In genomic region chr2:26034344-26035050, GRCm38 (mm10) we compare ENCODE assay signal across 21 mouse cellular contexts. TPM values are rescaled to one million over a fixed set of nuclear protein-coding genes. Genes with fewer than 3 reads are reported as not detected.
DNase-seq lines count a peak whose midpoint lies in the region; ATAC-seq and TF ChIP-seq lines count a peak whose summit lies in the region.
"Had no signal": no experiment of that assay in that cellular context is flagged by ENCODE, and none has a peak within 500 bp of the region (broad histone marks: within the 10 kb centered on the region; RNA-seq: fewer than 3 reads in every experiment).

No protein-coding gene starts in this region.

- 0 out of 2 replicates have a peak, but pooled peaks cover 1% of the 10 kb centered on the region for H3K27me3 ChIP-seq in hindbrain, embryonic 13.5 days
- peaks cover 2% of the 10 kb centered on the region; the same call in 1 of the 2 replicates for H3K27me3 ChIP-seq in hindbrain, embryonic 12.5 days
- H3K27me3 ChIP-seq in liver, embryonic 13.5 days, result peaks cover 5% of the 10 kb centered on the region; the same call in 1 of the 2 replicates
- H3K27me3 ChIP-seq in liver, postnatal 0 days (ENCODE audit: insufficient read depth, low read length), result no peaks in the 10 kb centered on the region
- no peaks in the 10 kb centered on the region for H3K27me3 ChIP-seq in limb, embryonic 14.5 days (ENCODE audit: control insufficient read depth, insufficient read depth, low read length)

- no peaks in the 10 kb centered on the region for H3K36me3 ChIP-seq in hindbrain, embryonic 13.5 days
- H3K36me3 ChIP-seq in hindbrain, embryonic 12.5 days, result no peaks in the 10 kb centered on the region
- H3K36me3 ChIP-seq in liver, embryonic 13.5 days, result no peaks in the 10 kb centered on the region
- no peaks in the 10 kb centered on the region for H3K36me3 ChIP-seq in liver, postnatal 0 days (replicated peaks; ENCODE audit: insufficient read depth, low read length)
- no peaks in the 10 kb centered on the region for H3K36me3 ChIP-seq in limb, embryonic 14.5 days (ENCODE audit: control insufficient read depth, insufficient read depth, low read length)
- H3K36me3 ChIP-seq: embryonic facial prominence, embryonic 10.5 days; G1E; heart, embryonic 12.5 days; hindbrain, embryonic 10.5 days had no signal

- TF ChIP-seq EP300 in liver, postnatal 0 days (IDR thresholded peaks at IDR 0.05; ENCODE audit: low read depth), result no peak

- no peak for TF ChIP-seq POLR2A in limb, embryonic 14.5 days (IDR thresholded peaks at IDR 0.05; ENCODE audit: borderline replicate concordance, extremely low read depth, insufficient read depth, insufficient read length)

- H3K27ac ChIP-seq in hindbrain, embryonic 13.5 days, result peak overlapping the region; percentile 6; the same call in 1 of the 2 replicates
- H3K27ac ChIP-seq in hindbrain, embryonic 12.5 days, result no peak overlapping the region
- H3K27ac ChIP-seq in liver, embryonic 13.5 days, result peak overlapping the region; percentile 87; the same call in 1 of the 2 replicates
- H3K27ac ChIP-seq in liver, postnatal 0 days (ENCODE audit: low read depth), result no peak overlapping the region
- H3K27ac ChIP-seq in limb, embryonic 14.5 days (replicated peaks; ENCODE audit: low read depth, low read length), result peak overlapping the region; percentile 33; the same call in 1 of the 2 replicates
- H3K27ac ChIP-seq: embryonic facial prominence, embryonic 10.5 days; forebrain, embryonic 13.5 days; heart, adult 2 months; hindbrain, embryonic 10.5 days had no signal

- 78% methylated on average over 15 of the region's 15 CpGs for WGBS in hindbrain, embryonic 13.5 days
- 82% methylated on average over 15 of the region's 15 CpGs for WGBS in hindbrain, embryonic 12.5 days
- 85% methylated on average over 15 of the region's 15 CpGs for WGBS in liver, embryonic 13.5 days (ENCODE audit: insufficient replicate concordance)
- 71% methylated on average over 15 of the region's 15 CpGs for WGBS in liver, postnatal 0 days (ENCODE audit: insufficient replicate concordance)
- WGBS in limb, embryonic 14.5 days, result 44% methylated on average over 15 of the region's 15 CpGs

- no peaks in the 10 kb centered on the region for H3K9me3 ChIP-seq in hindbrain, embryonic 13.5 days
- no peaks in the 10 kb centered on the region for H3K9me3 ChIP-seq in hindbrain, embryonic 12.5 days (replicated peaks)
- H3K9me3 ChIP-seq in liver, embryonic 13.5 days (replicated peaks), result no peaks in the 10 kb centered on the region
- H3K9me3 ChIP-seq in liver, postnatal 0 days (ENCODE audit: low read length), result no peaks in the 10 kb centered on the region
- no peaks in the 10 kb centered on the region for H3K9me3 ChIP-seq in limb, embryonic 14.5 days (ENCODE audit: control insufficient read depth, low read length)
- H3K9me3 ChIP-seq: embryonic facial prominence, embryonic 10.5 days; forebrain, embryonic 13.5 days; G1E; heart, embryonic 12.5 days; hindbrain, embryonic 10.5 days had no signal

- peak; percentile 27 for DNase-seq in kidney, postnatal 14 days
- DNase-seq in kidney, adult 18-20 months, result no peak
- DNase-seq in liver, embryonic 13.5 days, result no peak
- no peak for DNase-seq in liver, postnatal 0 days
- DNase-seq in limb, embryonic 14.5 days (ENCODE audit: low spot score), result no peak
- DNase-seq in adrenal gland, postnatal 4 days (ENCODE audit: low spot score in 2 of 2), result no peak
- DNase-seq: adrenal gland, postnatal 25 days; B cell, adult 2 months; cerebellum, adult 2 months; cerebellum, postnatal 10 days; forebrain, postnatal 0 days; gastrocnemius, postnatal 14 days; heart, adult 2 months had no signal

- no peak overlapping the region for H3K4me2 ChIP-seq in hindbrain, embryonic 13.5 days
- no peak overlapping the region for H3K4me2 ChIP-seq in hindbrain, embryonic 12.5 days (replicated peaks)
- H3K4me2 ChIP-seq in liver, embryonic 13.5 days, result no peak overlapping the region
- H3K4me2 ChIP-seq in liver, postnatal 0 days (ENCODE audit: low read depth, low read length), result no peak overlapping the region
- H3K4me2 ChIP-seq in limb, embryonic 14.5 days (replicated peaks; ENCODE audit: low read depth, low read length, severe bottlenecking), result peak overlapping the region; percentile 19; the same call in 1 of the 2 replicates
- H3K4me2 ChIP-seq: forebrain, embryonic 13.5 days; heart, embryonic 12.5 days had no signal

- no peak for TF ChIP-seq CTCF in liver, postnatal 0 days (IDR thresholded peaks at IDR 0.05; ENCODE audit: low read depth)

- peaks cover 17% of the 10 kb centered on the region for H3K4me1 ChIP-seq in hindbrain, embryonic 13.5 days (replicated peaks)
- 0 out of 2 replicates have a peak, but pooled peaks cover 2% of the 10 kb centered on the region for H3K4me1 ChIP-seq in hindbrain, embryonic 12.5 days
- H3K4me1 ChIP-seq in liver, embryonic 13.5 days (replicated peaks), result peaks cover 62% of the 10 kb centered on the region
- peaks cover 6% of the 10 kb centered on the region for H3K4me1 ChIP-seq in liver, postnatal 0 days (ENCODE audit: insufficient read depth)
- H3K4me1 ChIP-seq in limb, embryonic 14.5 days (ENCODE audit: control insufficient read depth, insufficient read depth, low read length), result peaks cover 9% of the 10 kb centered on the region
- H3K4me1 ChIP-seq: embryonic facial prominence, embryonic 10.5 days; forebrain, embryonic 13.5 days had no signal

- H3K4me3 ChIP-seq in hindbrain, embryonic 13.5 days, result no peak overlapping the region
- no peak overlapping the region for H3K4me3 ChIP-seq in hindbrain, embryonic 12.5 days
- H3K4me3 ChIP-seq in liver, embryonic 13.5 days (replicated peaks), result no peak overlapping the region
- no peak overlapping the region for H3K4me3 ChIP-seq in liver, postnatal 0 days (ENCODE audit: low read depth, low read length)
- H3K4me3 ChIP-seq in limb, embryonic 14.5 days (replicated peaks; ENCODE audit: low read length), result no peak overlapping the region
- H3K4me3 ChIP-seq: embryonic facial prominence, embryonic 10.5 days; forebrain, embryonic 13.5 days; heart, adult 2 months; heart, embryonic 12.5 days; hindbrain, embryonic 10.5 days had no signal

- no peak for ATAC-seq in hindbrain, embryonic 13.5 days (ENCODE audit: low FRiP score)
- no peak for ATAC-seq in hindbrain, embryonic 12.5 days (ENCODE audit: low FRiP score)
- ATAC-seq in liver, embryonic 13.5 days (ENCODE audit: low read depth), result no peak
- ATAC-seq in liver, postnatal 0 days, result no peak
- no peak for ATAC-seq in limb, embryonic 14.5 days (ENCODE audit: low FRiP score, low read depth)
- ATAC-seq: CD4-positive, CD25-positive, alpha-beta regulatory T cell, adult 4 months; forebrain, embryonic 13.5 days; forebrain, postnatal 0 days had no signal

- H3K9ac ChIP-seq in hindbrain, embryonic 13.5 days, result no peak overlapping the region
- H3K9ac ChIP-seq in hindbrain, embryonic 12.5 days, result no peak overlapping the region
- no peak overlapping the region for H3K9ac ChIP-seq in liver, embryonic 13.5 days
- no peak overlapping the region for H3K9ac ChIP-seq in liver, postnatal 0 days (replicated peaks)
- 0 out of 2 replicates have a peak overlapping the region, but pooled peaks have one; percentile 31 for H3K9ac ChIP-seq in limb, embryonic 14.5 days (ENCODE audit: low read depth, low read length, severe bottlenecking)
- H3K9ac ChIP-seq: forebrain, embryonic 13.5 days; forebrain, postnatal 0 days; heart, embryonic 12.5 days had no signal

RNA-seq across cellular contexts. Expression of gene Ubac1, which starts 12.9 kb away (rescaled TPM):
- 111 and 114 TPM in 2 replicates for polyA plus RNA-seq in hindbrain, embryonic 13.5 days (2015; fragmentation: Nextera tagmentation; extraction: Ambion mirVana)
- 98.4 and 102 TPM in 2 replicates for polyA plus RNA-seq in hindbrain, embryonic 12.5 days (2016; fragmentation: Nextera tagmentation; extraction: Ambion mirVana)
- 488 and 502 TPM in 2 replicates for polyA plus RNA-seq in liver, embryonic 13.5 days (2015; fragmentation: Nextera tagmentation; extraction: Ambion mirVana)
- polyA plus RNA-seq in liver, postnatal 0 days (2015; fragmentation: Nextera tagmentation; extraction: Ambion mirVana), result 175 and 183 TPM in 2 replicates
- 76.5 and 78.8 TPM in 2 replicates for polyA plus RNA-seq in limb, embryonic 14.5 days (2012; rRNA removed)
- polyA plus RNA-seq in limb, embryonic 14.5 days (2014; fragmentation: Nextera tagmentation; extraction: Ambion mirVana), result 99.3 and 106 TPM in 2 replicates
- 10 to 100 TPM; 51.2 to 54.4 TPM for total RNA-seq in adrenal gland, postnatal 4 days (2021)

RNA-seq across cellular contexts. Expression of gene Camsap1, which starts 51.4 kb away (rescaled TPM):
- polyA plus RNA-seq in hindbrain, embryonic 13.5 days (2015; fragmentation: Nextera tagmentation; extraction: Ambion mirVana), result 50.8 and 68.5 TPM in 2 replicates
- polyA plus RNA-seq in hindbrain, embryonic 12.5 days (2016; fragmentation: Nextera tagmentation; extraction: Ambion mirVana), result 85.5 and 92.7 TPM in 2 replicates
- 4.1 and 5.4 TPM in 2 replicates for polyA plus RNA-seq in liver, embryonic 13.5 days (2015; fragmentation: Nextera tagmentation; extraction: Ambion mirVana)
- polyA plus RNA-seq in liver, postnatal 0 days (2015; fragmentation: Nextera tagmentation; extraction: Ambion mirVana), result 3.1 and 3.3 TPM in 2 replicates
- 16.1 and 16.7 TPM in 2 replicates for polyA plus RNA-seq in limb, embryonic 14.5 days (2012; rRNA removed)
- polyA plus RNA-seq in limb, embryonic 14.5 days (2014; fragmentation: Nextera tagmentation; extraction: Ambion mirVana), result 24.2 and 27.8 TPM in 2 replicates
- 10 to 100 TPM; 41.3 to 44.8 TPM for total RNA-seq in adrenal gland, postnatal 4 days (2021)

Comparison
In these comparisons a context has a peak if more than half of its experiments do, and no peak if none do; other contexts are left out.
1. H3K27ac ChIP-seq: peak in hindbrain, embryonic 13.5 days (single experiment), liver, embryonic 13.5 days (single experiment) and limb, embryonic 14.5 days (single experiment); none in hindbrain, embryonic 12.5 days (single experiment) and liver, postnatal 0 days (single experiment).